Mouse (Mus musculus) liver, embryonic 16.5 days (tissue): ENCODE measurements at regions not wholly inside any gene's neighbourhood (a gene's known extent, or its start where the extent isn't known, plus 50 kb on each side); places are given as distances from the start of the nearest gene placed in this dataset.
A peak's percentile ranks its signal among the peaks of the same experiment; 100 is the strongest.

Source experiments
- ATAC-seq: fragments of 200-750 bp; cut with Nextera tagmentation; 2 replicates; pipeline ENCODE4 v1.8.0; 2017; ENCODE audit warnings: low read depth, mild to moderate bottlenecking, moderate number of reproducible peaks, moderate library complexity
- H3K27ac ChIP-seq: fragments of 300-500 bp; sonication (generic); 2 replicates; pipeline ENCODE4 v1.5.1; 2014; ENCODE audit warnings: mild to moderate bottlenecking, low read length
- H3K27me3 ChIP-seq: fragments of 300-500 bp; sonication (generic); 2 replicates; pipeline ENCODE4 v1.6.1; 2014; ENCODE audit warnings: low read depth, low read length, mixed read lengths; ENCODE audit not compliant: control insufficient read depth, insufficient read depth
- H3K36me3 ChIP-seq: fragments of 300-500 bp; sonication (generic); 2 replicates; pipeline ENCODE4 v1.6.1; 2014; ENCODE audit warnings: mild to moderate bottlenecking; ENCODE audit not compliant: control insufficient read depth, insufficient read depth
- H3K4me1 ChIP-seq: fragments of 300-500 bp; sonication (generic); 2 replicates; pipeline ENCODE4 v1.6.1; 2014; ENCODE audit warnings: low read depth, low read length, mixed read lengths; ENCODE audit not compliant: control insufficient read depth
- H3K4me2 ChIP-seq: fragments of 300-500 bp; sonication (generic); 2 replicates; pipeline ENCODE4 v1.6.1; 2014; ENCODE audit warnings: low read depth, low read length, mixed read lengths
- H3K4me3 ChIP-seq: fragments of 300-500 bp; sonication (generic); 2 replicates; pipeline ENCODE4 v1.5.1; 2014; ENCODE audit warnings: low read depth, mild to moderate bottlenecking, low read length
- H3K9ac ChIP-seq: fragments of 300-500 bp; sonication (generic); 2 replicates; pipeline ENCODE4 v1.6.1; 2014; ENCODE audit warnings: low read depth, low read length
- H3K9me3 ChIP-seq: fragments of 300-500 bp; sonication (generic); replicated peaks from 2 replicates; pipeline ENCODE4 v1.6.1; 2016; ENCODE audit warnings: low read length; ENCODE audit not compliant: control insufficient read depth
- WGBS: fragments of 180-500 bp; shearing (Covaris S2); extraction: QIAGEN DNeasy Blood & Tissue Kit; methylation state at CpG from one replicate; pipeline ENCODE4 v1.1.7; 2014; ENCODE audit not compliant: insufficient replicate concordance; 5-methylcytosine and 5-hydroxymethylcytosine counted together

- 0 out of 2 replicates have a peak overlapping the region, but pooled peaks have one; percentile 9 for H3K9ac ChIP-seq
- WGBS, result 8% methylated on average over 20 of the region's 20 CpGs
- ATAC-seq, result no peak
Measured at GRCm38 (mm10) chr2:146612522-146613288, 100.6 kb upstream of the Ralgapa2 start.

DNA sequence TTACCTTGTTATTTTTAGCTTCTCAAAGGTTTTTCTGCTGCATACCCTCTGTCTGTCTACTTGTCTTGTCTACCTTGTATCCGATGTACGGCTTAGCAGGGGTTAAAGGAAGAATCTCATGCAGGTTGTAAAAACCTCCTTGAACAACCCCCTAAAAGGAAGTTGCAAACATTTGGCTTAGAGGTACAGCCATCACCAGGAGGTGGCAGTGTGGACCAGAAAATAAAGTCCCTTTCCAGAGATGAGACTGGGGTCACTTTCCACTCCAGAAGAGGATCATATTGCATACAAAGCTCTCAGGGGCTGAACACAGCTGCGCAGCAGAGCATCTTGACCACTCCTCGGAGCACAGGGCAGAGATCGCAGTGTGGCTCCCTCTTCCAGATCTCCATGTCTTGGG lies 109.0 kb upstream of the Ralgapa2 start:
- peaks cover 3% of the 10 kb centered on the region for H3K4me1 ChIP-seq
- ATAC-seq, result no peak
- H3K9me3 ChIP-seq, result no peaks in the 10 kb centered on the region
- 10% methylated on average over 5 of the region's 5 CpGs for WGBS
- no peak overlapping the region for H3K4me3 ChIP-seq
- no peak overlapping the region for H3K9ac ChIP-seq
- H3K27me3 ChIP-seq, result no peaks in the 10 kb centered on the region; the same call in 1 of the 2 replicates
- no peaks in the 10 kb centered on the region for H3K36me3 ChIP-seq
- H3K4me2 ChIP-seq, result no peak overlapping the region
- no peak overlapping the region for H3K27ac ChIP-seq

More at GRCm38 (mm10) chr2:146612522-146613288, 100.6 kb upstream of the Ralgapa2 start:
- H3K4me1 ChIP-seq, result peaks cover 3% of the 10 kb centered on the region; the same call in 1 of the 2 replicates
- H3K27me3 ChIP-seq, result no peaks in the 10 kb centered on the region
- peak overlapping the region; percentile 53 for H3K4me2 ChIP-seq
- H3K27ac ChIP-seq, result no peak overlapping the region
- H3K36me3 ChIP-seq, result no peaks in the 10 kb centered on the region
- no peaks in the 10 kb centered on the region for H3K9me3 ChIP-seq
- peak overlapping the region; percentile 26; the same call in 1 of the 2 replicates for H3K4me3 ChIP-seq

GRCm38 (mm10) chr2:146623052-146623451 lies 110.9 kb upstream of the Ralgapa2 start:
- no peaks in the 10 kb centered on the region for H3K36me3 ChIP-seq
- H3K4me1 ChIP-seq, result peaks cover 3% of the 10 kb centered on the region
- no peaks in the 10 kb centered on the region; the same call in 1 of the 2 replicates for H3K27me3 ChIP-seq
- no peak overlapping the region for H3K4me3 ChIP-seq
- ATAC-seq, result peak; percentile 80
- no peaks in the 10 kb centered on the region for H3K9me3 ChIP-seq
- WGBS, result 42% methylated on average over 1 of the region's 1 CpGs
- H3K4me2 ChIP-seq, result no peak overlapping the region
- no peak overlapping the region for H3K27ac ChIP-seq
- no peak overlapping the region for H3K9ac ChIP-seq

DNA sequence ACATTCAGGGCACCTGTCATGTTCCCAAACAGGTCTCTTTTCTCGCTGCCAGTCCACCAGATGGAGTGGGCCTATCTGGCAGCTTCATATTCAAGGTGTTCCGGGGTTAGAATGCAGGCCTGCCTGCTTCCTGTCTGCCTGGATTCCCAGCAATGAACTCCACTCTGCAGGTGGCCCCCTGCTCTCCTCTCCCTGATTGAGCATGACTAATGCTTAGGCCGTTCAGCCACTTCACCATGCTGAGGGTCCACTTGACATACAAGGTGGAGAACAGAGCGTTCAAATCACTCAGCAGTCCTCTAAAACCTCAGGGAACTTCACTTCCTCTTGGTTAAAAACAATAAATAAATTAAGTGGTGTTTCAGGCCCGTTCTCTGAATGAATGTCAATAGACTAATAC lies 112.1 kb upstream of the Ralgapa2 start:
- H3K4me3 ChIP-seq, result no peak overlapping the region
- no peak overlapping the region for H3K4me2 ChIP-seq
- H3K27me3 ChIP-seq, result no peaks in the 10 kb centered on the region; the same call in 1 of the 2 replicates
- no peaks in the 10 kb centered on the region for H3K36me3 ChIP-seq
- H3K27ac ChIP-seq, result no peak overlapping the region
- H3K4me1 ChIP-seq, result peaks cover 3% of the 10 kb centered on the region
- no peaks in the 10 kb centered on the region for H3K9me3 ChIP-seq
- no peak overlapping the region for H3K9ac ChIP-seq
- no peak for ATAC-seq
- 53% methylated on average over 5 of the region's 5 CpGs for WGBS

DNA sequence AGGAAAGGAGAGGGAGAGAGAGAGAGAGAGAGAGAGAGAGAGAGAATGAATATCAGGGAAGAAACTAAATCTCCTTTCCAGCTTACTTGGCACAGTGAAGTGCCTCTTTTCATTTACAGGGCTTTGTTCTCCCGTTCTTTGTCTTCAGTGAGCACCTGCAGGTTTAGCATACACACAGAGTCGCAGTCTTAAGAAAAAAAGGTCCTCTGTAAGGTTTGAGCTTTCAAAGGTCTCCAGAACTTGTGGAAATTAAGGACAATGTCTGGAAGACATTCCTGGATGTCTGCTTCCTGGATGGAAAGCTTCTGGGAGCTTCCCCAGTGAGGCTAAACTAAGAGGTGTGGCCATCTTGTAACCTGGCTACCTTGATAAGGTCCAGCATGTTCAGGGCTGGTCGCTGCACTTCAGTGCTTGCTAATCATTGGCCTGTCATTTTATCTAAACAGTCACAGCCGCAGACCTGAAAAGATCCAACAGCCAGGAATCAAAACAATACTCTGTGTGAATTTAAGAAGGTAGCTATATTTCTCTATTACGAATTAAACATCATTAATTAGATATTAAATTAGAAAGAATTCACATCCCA lies 113.1 kb upstream of the Ralgapa2 start:
- peaks cover 3% of the 10 kb centered on the region for H3K4me1 ChIP-seq
- H3K9ac ChIP-seq, result no peak overlapping the region
- H3K27ac ChIP-seq, result no peak overlapping the region
- WGBS, result 32% methylated on average over 5 of the region's 5 CpGs
- ATAC-seq, result peak; percentile 77
- H3K4me3 ChIP-seq, result no peak overlapping the region
- H3K4me2 ChIP-seq, result no peak overlapping the region
- H3K36me3 ChIP-seq, result no peaks in the 10 kb centered on the region
- H3K9me3 ChIP-seq, result no peaks in the 10 kb centered on the region
- no peaks in the 10 kb centered on the region for H3K27me3 ChIP-seq

GRCm38 (mm10) chr2:146626531-146626930 lies 114.4 kb upstream of the Ralgapa2 start:
- Histone ChIP-seq H3K4me1 (peaks cover 3% of the 10 kb centered on the region), H3K27me3 (no peaks in the 10 kb centered on the region), H3K27ac (no peak overlapping the region), H3K36me3 (no peaks in the 10 kb centered on the region), H3K4me2 (no peak overlapping the region), H3K9me3 (no peaks in the 10 kb centered on the region), H3K4me3 (no peak overlapping the region), H3K9ac (no peak overlapping the region)
- no peak for ATAC-seq
- WGBS, result 26% methylated on average over 1 of the region's 1 CpGs

DNA sequence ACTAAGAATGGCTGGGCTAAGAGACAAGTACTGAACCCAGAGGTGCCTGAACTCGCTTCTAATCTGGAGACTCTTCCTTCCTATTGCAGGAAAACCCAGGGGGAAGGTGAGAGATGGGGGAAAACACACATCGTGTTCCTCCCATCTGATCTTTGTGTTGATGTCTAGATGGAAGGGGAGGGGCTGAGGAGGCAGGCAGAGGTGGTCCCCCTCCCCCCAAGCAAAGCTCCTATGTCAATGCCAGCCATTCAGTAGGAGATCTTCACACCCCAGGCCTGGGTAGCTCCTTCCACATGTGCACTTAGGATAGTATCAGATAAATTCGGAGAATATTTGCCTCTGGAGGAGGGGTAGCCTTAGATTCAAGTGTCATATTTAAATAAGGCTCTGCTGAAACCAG lies 118.0 kb upstream of the Ralgapa2 start:
- H3K4me3 ChIP-seq, result no peak overlapping the region
- H3K27me3 ChIP-seq, result no peaks in the 10 kb centered on the region; the same call in 1 of the 2 replicates
- H3K4me1 ChIP-seq, result peaks cover 3% of the 10 kb centered on the region
- H3K9me3 ChIP-seq, result no peaks in the 10 kb centered on the region
- ATAC-seq, result no peak
- no peaks in the 10 kb centered on the region for H3K36me3 ChIP-seq
- no peak overlapping the region for H3K27ac ChIP-seq
- H3K4me2 ChIP-seq, result no peak overlapping the region
- WGBS, result 54% methylated on average over 3 of the region's 3 CpGs
- H3K9ac ChIP-seq, result no peak overlapping the region

DNA sequence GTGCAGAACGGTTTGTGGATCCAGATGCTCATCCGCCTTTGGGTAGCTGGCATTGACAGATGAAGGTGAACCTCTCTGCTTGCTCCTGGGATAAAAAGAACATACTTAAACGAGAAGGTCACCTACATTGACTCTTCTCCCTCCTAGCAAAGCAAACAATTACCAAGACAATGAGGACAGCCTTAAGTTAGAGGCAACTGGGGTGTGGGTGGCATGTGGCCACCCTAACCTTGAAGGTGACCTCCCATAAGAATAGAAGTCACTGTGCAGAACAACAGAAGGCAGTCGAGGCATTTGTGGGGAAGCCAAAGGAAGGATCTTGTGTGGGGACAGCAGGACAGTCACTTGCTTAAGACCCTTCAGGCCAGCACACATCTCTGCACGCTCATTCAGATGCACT lies 119.0 kb upstream of the Ralgapa2 start:
- no peak overlapping the region for H3K4me2 ChIP-seq
- no peaks in the 10 kb centered on the region for H3K4me1 ChIP-seq
- 52% methylated on average over 5 of the region's 5 CpGs for WGBS
- H3K9ac ChIP-seq, result no peak overlapping the region
- no peaks in the 10 kb centered on the region for H3K9me3 ChIP-seq
- H3K4me3 ChIP-seq, result no peak overlapping the region
- ATAC-seq, result no peak
- no peak overlapping the region for H3K27ac ChIP-seq
- no peaks in the 10 kb centered on the region for H3K36me3 ChIP-seq
- H3K27me3 ChIP-seq, result no peaks in the 10 kb centered on the region; the same call in 1 of the 2 replicates
